Mouse (Mus musculus): Measurements from ENCODE around the gene Dnase1l3.
"Not testable (repeated sequence)": the region's sequence is repeated elsewhere in the genome, so short reads cannot be mapped to it uniquely, and the experiment has no call there.

- not testable (repeated sequence) for TF ChIP-seq GATA1 (IDR thresholded peaks at IDR 0.05; ENCODE audit: borderline replicate concordance, low read length); FLI1 (IDR thresholded peaks at IDR 0.05; ENCODE audit: low read length)
These were observed 11.7 kb upstream of the Dnase1l3 start for GRCm38 (mm10) chr14:8006061-8006460.

Measured in megakaryocyte, embryonic 14.5 days (primary cell).